Mouse (Mus musculus): Measurements from ENCODE around the gene Slc30a2.
"Not testable (repeated sequence)": the region's sequence is repeated elsewhere in the genome, so short reads cannot be mapped to it uniquely, and the experiment has no call there.

Gene Slc30a2

DNA sequence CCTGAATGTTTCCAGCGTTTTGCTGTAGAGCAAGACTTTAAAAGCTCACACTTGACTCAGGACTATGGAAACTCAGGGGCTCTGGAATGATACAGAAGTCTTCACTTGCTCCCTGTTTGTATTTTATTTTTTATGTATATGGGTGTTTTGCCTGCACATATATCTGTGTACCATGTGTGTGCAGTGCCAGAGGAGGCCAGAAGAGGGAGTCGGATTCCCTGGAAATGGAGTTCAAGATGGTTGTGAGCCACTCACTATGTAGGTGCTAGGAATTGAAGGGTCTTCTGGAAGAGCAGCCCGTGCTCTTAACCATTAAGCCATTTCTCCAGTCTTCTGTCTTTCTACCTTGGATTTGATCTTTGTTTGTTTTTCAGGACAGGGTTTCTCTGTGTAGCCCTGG lies 21.5 kb upstream of the Slc30a2 start:
- DNase-seq (ENCODE audit: low spot score), result no peak

DNA sequence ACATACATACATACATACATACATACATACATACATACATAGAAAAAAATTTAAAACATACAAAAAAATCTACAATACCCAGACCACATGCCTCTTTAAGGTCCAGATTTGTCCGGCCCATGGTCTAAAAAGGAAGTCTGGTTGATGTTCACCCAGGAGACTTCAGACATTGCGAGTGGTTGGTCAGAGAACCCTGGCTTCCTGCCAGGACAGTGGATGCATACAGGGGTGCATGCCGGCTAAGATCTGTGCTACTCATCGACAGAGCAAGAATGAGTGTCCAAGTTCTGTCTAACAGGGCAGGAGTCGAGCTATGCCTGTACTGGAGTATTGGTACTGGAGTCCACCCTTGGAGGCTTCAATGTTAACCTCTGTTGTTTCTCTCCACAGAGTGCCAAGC lies 18.3 kb upstream of the Slc30a2 start:
- no peak for DNase-seq (ENCODE audit: low spot score)

DNA sequence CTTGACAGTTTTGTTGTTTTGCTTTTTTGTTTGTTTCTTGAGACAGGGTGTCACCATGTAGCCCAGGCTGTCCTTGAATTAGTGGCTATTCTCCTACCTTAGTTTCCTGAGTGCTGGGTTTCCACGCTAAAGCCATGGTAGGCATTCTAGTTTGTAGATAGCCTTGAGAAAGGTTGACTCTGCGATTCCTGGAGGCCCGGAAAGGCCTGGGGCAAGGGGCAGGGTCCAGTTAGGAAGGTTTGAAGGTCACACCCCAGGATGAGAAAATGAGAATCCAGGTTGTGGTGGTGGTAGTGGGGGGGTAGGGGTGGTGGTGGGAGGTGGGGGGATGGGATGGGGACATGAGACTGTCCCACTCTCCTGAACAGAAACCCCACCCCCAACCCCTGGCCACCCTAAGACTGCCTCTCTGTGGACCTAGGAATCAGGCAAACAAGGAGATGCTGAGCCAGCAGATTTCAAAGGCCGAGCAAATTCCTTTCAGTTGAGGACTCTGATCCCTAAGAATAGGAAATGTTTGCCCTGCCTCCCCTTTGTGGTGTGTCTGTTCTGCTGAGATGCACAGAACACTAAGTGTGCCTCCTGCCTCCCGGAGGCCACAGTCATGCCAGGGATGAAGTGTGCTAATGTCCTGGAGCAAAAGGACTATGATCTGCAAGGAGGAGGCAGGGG lies 16.0 kb upstream of the Slc30a2 start:
- DNase-seq (ENCODE audit: low spot score), result no peak

DNA sequence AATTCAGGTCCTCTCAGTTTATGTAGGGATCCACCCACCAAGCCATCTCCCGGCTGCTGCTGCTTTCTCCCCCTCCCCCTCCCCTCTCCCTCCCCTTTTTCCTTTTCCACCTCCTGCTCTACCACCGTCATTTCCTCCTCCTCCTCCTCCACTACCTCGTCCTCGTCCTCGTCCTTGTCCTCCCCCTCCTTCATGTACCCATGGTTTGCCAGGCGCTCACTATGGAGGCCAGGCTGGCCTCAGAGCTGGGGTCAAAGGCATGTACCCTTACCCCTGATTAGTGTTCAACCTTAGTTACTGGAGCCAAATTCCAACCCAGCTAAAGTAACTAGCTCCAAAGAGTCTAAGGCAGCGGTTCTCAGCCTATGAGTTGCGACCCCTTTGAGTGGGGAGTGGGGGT lies 14.8 kb upstream of the Slc30a2 start:
- no peak for DNase-seq (ENCODE audit: low spot score)

- DNase-seq (ENCODE audit: low spot score), result no peak
These were observed 14.1 kb upstream of the Slc30a2 start for GRCm38 (mm10) chr4:134328832-134329231.

DNA sequence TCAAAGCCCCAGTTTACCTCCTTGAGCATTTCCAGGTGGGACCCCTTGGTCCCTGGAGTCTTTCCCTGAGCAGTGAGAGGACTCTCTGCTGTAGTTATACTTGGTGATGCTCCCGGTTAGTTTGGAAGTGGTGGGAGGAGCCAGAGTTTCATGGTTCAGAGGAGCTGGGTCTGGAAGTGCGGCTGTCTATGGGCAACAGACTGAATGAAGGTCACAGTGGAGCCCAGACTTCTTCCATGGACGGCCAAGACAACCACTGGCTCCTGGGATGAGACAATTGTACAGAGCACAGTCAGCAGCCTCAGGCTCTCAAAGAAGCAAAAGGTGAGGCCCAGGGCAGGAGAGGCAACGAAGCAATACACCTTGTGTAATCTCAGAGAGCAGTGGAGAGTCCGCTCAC lies 12.7 kb upstream of the Slc30a2 start:
- DNase-seq (ENCODE audit: low spot score), result no peak

DNA sequence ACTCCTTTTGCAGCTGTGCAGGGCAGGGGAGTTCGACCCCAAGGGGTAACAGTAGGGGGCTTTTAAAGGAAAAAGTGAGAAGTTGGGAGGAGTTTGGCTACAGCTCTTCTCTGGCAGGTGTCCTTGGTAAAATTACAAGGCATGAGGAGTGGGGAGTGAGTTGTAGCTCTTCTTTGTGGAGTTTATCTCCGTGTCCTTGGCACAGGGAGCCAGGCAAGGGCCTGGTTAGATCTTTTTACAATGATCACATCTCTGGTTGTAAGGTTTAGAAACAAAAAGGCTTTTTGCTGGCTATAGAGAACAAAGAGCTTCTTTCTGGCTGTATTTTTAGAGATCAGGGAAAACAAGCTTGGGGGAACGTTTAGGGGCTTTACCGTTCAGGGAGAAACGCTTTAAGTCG lies 1.8 kb upstream of the Slc30a2 start:
- DNase-seq (ENCODE audit: low spot score), result not testable (repeated sequence)

DNA sequence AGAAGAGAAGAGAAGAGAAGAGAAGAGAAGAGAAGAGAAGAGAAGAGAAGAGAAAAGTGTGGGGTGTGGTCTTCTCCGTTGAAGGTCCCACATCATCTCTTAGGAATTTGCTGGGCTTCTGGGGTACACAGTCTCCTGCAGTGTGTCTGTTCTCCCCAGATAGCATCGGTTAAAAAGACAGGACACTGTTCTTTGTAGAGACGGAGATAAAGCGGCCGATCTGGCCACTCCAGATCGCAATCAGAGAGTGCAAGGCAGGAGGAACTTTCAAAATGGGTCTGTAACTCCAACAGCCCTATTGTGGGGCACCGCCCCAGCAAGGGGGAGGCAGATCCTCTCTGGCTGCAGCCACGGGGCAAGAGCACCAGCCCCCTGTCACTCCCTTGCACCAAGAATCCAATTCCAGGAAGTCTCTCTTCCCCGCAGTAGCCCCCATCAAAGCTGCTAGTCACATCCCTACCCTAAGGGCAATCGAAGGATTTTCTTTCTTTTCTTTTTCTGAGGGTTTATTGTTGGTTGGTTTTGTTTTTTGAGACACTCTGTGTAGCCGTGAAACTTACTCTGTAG lies 685 bp upstream of the Slc30a2 start:
- no peak for DNase-seq (ENCODE audit: low spot score)

DNA sequence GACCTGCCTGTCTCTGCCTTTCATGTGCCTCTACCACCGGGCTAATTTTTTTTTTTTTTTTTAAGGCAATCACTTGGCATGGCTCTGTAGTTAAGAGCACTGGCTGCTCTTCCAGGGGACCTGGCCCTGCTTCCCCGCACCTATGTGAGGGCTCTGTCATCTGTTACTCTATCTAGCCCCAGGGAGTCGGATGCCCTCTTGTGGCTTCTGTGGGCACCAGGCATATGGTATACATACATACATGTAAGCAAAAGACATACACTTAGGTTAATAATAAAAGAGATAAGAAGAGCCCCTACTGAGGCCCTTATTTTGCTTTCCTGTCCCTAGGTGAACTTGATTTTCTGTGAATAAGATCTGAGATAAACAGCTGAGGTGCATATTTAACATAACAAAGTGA lies 1.6 kb downstream of the Slc30a2 start:
- DNase-seq (ENCODE audit: low spot score), result no peak

DNA sequence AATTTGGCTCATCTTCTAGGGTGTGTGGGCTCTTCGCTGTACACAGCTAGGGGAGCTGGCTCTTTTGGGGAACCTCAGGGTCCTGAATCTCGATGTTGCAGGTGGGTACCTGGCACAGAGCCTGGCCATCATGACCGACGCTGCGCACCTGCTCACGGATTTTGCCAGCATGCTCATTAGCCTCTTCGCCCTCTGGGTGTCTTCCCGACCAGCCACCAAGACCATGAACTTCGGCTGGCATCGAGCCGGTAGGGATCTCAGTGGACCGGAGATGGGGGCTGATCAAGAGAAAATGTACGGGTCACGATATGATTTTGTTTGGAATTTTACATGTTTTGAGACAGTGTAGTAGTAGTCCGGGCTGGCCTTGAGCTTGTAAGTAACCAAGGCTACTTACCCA lies 2.8 kb downstream of the Slc30a2 start:
- DNase-seq (ENCODE audit: low spot score), result no peak

DNA sequence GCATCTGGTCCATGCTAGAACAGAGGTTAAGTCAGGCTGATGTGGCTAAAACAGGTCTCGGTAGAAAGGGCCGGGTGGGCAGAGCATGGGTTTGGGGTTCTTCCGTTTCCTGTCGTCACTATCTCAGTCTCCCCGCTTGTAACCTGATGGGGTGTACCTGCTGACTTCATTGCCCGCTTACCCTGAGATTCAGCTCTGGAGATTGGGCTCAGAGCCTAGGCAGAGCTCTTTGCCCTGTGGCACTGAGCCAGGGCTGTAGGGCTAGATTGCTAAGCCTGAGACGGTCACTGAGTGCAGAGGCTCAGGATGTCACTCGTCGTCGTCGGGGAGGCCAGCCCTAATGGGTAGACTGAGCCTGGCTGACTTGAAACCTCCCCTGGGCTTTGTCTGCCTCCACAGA lies 5.1 kb downstream of the Slc30a2 start:
- no peak for DNase-seq (ENCODE audit: low spot score)

DNA sequence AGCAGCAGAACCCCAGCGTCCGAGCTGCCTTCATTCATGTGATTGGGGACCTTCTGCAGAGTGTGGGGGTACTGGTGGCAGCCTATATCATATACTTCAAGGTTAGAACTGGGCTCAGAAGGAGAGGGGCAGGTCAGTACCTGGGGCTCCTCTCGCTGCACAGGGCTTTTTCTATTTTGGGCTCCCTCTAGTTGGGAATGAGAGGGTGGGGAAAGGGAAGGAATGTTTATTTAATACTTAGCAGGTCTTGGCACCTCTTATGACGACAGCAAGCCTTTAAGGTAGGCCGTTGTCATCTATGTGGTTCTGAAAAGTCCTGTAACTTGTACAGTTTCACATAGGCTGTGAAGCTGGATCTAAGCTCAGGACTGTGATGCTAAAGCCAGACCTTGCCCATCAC lies 5.6 kb downstream of the Slc30a2 start:
- no peak for DNase-seq (ENCODE audit: low spot score)

DNA sequence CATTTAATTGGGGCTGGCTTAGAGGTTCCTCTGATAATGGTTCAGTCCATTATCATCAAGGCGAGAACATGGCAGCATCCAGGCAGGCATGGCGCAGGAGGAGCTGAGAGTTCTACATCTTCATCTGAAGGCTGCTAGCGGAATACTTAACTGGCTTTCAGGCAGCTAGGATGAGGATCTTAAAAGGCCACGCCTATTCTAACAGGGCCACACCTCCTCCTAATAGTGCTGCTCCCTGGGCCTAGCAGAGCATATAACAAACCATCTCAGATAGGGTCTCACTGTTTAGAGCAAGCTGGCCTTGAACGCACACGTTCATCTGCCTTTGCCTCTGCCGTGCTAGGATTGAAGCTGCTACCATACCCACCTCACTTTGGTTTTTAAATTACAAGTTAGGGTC lies 6.8 kb downstream of the Slc30a2 start:
- DNase-seq (ENCODE audit: low spot score), result no peak

DNA sequence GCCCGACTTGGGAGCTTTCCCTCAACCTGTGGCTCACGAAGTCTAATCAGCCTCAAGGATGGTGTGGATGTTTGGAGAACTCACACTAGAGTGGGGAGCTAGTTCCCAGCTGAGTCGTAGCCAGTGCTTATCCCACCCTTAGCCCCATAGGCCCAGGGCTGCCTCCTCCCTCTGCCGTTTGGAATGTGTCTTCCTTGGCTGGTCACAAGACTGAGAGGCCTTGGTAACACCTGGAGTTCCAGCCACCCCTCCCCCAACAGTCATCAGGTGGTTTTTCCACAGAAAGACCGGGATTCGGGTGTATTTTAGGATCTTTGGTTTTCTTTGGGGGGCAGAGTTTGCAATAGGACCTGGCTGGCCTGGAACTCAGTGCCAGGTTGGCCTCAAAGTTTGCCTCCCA lies 7.7 kb downstream of the Slc30a2 start:
- no peak for DNase-seq (ENCODE audit: low spot score)

GRCm38 (mm10) chr4:134351329-134352260 lies 8.6 kb downstream of the Slc30a2 start:
- DNase-seq (ENCODE audit: low spot score), result no peak

- DNase-seq (ENCODE audit: low spot score), result no peak
These were observed 9.3 kb downstream of the Slc30a2 start for GRCm38 (mm10) chr4:134352261-134352707.

- DNase-seq (ENCODE audit: low spot score), result no peak
These were observed 9.9 kb downstream of the Slc30a2 start for GRCm38 (mm10) chr4:134352929-134353328.

DNA sequence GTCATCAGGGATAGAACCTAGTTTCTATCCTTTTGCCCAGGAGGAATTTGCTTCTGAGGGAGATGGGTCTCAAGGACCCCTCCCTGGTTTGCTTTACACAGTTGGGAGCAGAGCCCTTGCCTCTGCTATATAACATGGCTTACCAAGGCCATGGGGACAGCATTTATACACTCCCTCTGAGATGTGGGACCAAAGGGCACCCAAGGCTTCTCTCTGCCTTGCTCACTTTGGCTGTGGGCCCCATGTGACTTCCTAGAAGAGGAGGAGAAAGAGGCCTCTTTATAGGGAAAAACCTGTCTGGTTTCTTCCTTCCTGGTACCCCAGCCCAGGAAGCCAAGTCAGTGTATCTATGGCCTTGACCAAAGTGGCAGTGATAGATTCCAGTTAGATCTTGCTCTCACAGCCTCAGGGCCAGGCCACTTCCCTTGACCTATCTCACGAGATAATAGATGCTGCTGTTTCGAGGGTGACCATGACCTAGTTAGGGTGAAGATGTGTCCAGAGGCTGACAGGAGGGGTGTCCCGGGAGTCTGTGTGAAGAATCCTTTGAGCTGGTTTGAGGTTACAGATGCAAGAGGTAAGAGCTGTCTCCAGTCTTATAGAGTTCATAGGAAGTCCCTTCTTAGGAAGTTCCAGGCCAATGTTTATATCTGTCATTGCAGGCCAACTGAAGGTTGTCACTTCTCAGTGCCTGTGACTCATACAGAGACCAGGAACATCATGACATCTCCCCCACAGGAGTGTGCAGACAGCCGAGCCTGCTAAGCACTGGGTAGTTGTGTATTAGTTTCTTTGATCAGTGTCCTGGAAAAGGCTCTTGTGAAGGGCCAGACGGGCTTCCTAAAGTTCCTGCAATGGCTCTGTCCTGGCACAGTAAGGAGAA lies 10.8 kb downstream of the Slc30a2 start:
- DNase-seq (ENCODE audit: low spot score), result no peak

- DNase-seq (ENCODE audit: low spot score), result peak; percentile 67
These were observed 13.0 kb downstream of the Slc30a2 start for GRCm38 (mm10) chr4:134355841-134356452.

DNA sequence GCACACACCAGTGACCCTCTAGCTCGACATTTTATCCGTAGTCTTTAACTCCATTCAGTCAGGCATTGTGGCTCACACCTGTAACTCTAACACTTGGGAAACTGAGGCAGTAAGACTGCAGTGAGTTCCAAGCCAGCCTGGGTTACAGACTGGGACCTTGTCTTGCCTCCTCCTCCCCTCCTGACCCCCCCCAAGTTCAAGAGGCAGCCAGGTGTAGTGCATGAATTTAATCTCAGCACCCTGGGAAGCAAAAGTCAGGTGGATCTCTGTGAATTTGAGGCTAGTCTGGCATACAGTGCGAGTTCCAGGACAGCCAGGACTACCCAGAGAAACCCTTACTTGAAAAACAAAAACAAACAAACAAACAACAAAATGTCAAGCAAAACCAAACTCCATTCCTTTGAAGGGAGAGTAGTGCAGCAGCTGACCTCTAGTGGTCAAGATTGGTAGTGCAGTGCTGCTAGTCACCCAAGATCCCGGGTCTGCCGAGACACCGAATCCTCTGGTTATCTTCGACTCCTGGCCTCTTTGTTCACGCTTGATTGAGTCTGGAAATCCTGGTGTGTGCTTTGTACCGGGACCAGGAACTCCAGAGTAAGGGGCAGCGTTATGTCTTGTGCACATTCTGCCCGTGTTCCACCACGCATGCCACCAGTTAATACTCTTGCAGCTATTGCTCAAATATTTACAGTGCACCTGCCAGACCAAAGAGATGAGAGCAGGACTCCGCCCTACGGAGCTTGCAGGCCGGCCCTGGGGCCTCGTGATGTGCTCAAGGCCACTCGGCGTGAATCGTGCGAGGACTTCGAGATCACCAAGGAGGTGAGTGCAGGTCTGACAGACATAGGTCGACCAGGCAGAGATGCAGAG lies 13.8 kb downstream of the Slc30a2 start:
- DNase-seq (ENCODE audit: low spot score), result peak; percentile 62

DNA sequence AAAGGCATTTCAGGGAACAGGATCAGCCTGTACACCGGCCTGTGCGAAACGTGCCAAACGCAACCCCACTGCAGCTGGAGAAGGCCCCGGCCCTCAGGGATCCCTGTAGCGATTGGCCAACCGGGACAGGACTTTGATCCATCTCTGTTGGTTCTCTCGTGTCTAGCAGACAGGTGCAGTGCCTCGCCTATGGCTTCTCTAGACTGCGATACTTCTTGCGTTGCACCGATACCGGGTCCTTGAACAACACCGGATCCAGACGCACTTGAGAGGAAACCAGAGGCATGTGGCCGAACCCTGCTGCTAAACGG lies 14.4 kb downstream of the Slc30a2 start:
- no peak for DNase-seq (ENCODE audit: low spot score)

Data from ovary, postnatal 36 days (tissue).